Mouse (Mus musculus): ENCODE measurements around the gene 4931414P19Rik. TPM values are rescaled to one million over a fixed set of nuclear protein-coding genes. Genes with fewer than 3 reads are reported as not detected.

4931414P19Rik gene
- total RNA-seq (2023): 9.3 TPM

DNA sequence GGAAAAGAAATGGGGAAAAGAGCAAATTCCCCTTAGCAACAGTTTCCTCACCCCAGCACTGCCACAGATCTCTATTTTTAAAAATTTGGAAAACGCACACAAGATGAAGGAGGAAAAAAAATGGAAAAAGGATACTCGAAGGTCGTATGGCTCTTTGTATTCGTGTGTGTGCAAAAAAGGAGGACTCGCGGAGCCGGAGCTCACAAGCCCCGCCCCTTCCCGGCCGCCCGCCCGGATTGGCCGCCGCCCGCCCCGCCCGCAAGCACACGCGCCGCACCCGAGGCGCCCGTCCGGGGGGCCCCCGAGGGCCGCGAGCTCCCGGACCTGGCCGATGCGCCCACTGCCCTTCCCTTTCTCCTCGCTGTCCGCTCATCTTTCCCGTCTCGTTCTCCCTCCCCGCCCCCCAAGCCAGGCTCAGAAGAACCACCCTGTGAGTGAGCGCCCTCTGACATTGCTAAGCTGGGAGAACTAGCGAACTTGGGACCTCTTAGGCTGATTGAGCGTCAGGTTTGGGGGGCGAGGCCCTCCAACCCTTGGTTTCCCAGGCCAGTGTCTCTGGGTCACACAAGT lies at the start of gene 4931414P19Rik:
TSS of gene 4931414P19Rik (minus strand) at position 242 of the 570 bp plus-strand sequence.

DNA sequence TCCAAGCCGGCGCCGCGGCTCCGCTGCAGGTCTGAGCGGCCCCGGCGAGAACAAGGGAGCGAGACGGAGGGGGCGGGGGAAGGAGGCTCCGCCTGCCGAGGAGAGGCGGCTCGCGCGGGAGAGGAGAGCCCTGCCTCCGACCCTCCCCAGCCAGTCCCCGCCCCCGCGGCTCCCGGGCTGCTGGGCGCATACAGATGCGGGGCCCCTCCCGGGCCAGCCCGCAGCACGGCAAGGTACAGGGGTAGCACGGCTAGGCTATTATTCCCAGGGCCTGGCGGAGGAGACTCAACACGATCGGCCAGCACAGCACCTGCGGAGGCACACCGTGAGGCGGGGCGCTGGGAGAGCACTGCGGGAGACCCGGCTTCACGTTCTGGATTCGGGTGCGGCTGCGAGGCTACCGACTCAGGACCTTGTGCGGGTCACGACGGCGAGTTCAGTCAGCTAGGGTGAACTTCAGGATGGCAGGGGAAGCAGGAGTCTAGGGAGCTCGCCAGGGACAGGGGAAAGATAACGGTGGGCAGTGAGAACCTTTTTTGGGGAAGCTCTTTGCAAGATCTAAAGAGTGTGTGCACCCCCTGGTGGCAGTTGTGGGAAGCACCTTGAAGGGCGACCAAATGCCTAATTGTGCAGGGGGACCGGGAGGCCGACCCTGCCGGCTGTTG lies 35.6 kb upstream of the 4931414P19Rik start, which contains the start of gene Cdh24:
TSS of gene Cdh24 (minus strand) at position 60 of the 665 bp plus-strand sequence.

DNA sequence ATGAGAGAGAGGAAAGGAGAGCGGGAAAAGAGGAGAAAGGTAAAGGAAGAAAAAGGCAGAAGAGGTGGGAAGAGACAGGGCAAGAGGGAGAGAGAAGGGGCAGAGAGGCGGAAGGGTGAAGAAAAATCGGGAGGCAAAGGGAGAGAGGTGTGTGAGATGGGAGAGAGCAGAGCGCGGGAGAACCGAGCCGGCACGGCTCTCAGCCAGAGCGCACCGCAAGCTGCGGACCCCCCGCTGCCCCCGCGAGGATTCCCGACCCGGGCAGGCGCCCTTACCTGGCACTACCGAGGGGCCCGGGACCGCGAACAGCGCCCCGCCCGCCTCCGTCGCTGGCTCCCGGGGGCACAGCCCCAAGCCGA lies 35.1 kb upstream of the 4931414P19Rik start, which contains the start of gene Gm17606:
TSS of gene Gm17606 (plus strand) at position 7 of the 359 bp plus-strand sequence.

DNA sequence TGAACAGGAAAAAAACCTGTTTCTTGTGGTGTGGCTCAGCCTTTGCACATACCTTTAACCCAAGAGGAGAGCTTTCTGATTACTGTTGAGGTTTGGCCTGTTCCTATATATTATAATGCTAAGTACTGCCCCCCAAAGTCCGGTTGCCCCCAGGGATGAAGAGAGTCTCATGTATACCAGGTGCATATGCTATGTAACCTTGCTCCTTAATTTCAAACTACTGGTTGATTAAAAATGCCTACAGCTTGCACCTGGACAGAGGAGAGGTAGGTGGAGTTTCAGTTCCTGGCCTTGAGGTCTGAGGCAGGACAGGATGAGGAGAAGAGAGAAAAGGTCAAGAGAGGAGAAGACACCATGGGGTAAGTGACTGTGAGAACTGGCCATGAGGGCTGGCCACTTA lies 15.3 kb upstream of the 4931414P19Rik start, which contains the start of gene Psmb11:
TSS of gene Psmb11 (plus strand) at position 301 of the 400 bp plus-strand sequence.

DNA sequence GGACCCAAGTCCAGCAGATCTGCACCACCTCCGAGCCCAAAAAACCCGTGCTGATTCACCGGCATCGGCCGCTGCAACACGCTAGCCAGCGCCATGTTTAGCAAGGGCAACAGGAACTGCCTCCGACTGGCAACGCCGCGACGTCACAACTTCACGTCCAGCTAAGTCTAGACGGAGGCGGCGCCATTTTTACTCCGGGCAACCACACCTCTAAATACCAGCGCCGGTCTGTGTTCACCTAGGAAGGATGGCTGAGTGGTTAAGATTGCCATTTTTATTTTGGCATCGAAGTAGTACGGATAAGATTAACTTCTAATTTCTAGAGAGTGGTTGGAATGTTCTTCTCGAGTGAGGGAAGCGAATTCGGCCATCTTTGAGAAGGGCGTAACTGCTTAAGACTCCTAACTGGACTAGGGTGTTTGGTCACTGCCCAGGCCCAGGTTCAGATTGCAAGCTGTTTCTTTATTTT lies 12.1 kb upstream of the 4931414P19Rik start, which contains the start of gene Psmb5:
TSS of gene Psmb5 (minus strand) at position 126 of the 469 bp plus-strand sequence.

DNA sequence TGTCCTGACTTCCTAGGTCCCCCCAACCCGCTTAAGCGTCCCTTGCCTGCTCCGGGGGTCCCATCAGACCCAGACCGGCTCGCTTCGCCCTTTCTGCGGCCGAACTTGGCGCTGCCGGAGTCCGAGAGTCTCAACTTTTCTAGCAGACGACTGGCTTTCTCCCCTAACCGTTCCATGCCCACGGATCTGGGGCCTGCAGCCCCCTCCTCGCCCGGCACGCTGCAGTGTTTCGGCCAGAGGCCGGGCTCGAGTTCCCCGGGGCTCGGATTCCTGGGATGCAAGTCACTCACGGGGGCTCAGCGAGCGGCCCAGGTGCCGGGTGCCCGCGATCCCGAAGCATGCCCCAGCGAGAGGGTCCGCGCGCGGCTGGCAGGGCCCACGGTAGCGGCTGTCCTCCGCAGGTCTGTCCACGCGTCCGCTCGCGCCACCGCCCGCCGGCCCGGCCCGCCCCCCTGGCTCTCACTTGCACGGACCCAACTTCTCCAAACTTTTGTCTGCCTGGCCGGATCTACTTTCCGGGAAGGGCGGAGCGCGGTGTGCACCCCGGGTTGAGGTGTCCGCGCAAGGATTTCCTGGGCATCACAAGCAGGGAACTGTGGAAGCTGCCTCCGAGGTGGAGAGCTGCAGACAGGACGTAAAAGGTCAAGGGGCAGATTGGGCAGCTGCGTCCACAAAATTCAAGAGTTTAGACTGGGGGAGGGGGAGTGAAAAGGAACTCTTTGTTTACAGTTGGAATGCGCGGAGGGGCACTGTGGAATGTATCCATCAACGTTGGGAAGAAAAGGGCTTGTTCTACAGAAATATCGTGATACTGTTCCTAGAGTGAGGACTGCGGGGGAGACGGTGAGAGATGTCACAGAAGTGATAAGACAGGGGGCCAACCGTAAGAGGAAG lies 28.5 kb downstream of the 4931414P19Rik start, which contains the start of gene Ajuba:
TSS of gene Ajuba (minus strand) at position 470 of the 894 bp plus-strand sequence.

DNA sequence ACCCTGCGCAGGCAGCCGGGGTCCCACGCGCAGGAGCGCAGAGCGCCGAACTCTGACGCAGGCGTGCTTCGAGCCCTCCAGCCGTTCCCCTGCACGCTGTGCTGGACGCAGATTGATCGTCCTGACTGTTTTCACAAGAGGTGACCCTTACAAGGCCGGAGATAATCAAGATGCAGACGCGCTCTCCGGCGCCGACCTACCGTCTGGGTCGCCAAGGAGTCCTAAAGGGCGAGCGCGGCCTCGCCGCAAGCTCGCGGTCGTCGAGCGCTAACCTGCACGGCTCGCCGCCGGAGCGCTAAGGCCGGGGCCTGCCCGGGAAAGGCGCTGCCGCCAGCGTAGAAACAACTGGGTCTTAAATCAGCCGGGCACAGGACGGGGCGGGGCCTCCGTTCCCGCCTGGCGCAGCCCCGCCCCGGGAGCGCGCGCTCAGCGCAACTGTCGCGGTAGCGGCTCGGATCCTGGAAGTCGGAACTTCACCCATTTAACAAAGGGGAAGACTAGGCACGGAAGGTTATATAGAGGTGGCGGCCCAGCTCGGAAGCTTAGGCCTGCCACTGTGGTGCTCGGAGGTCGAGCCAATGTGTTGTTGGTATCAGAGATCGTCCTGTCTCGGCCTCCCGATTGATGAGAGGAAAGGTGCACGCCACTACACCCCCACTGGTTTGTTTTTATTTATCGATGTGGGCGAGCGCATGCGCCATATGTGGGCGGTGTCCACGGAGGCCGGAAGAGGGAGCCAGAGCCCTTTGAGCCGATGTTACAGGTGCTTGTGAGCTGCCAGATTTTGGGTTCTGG lies 51.6 kb downstream of the 4931414P19Rik start, which contains the start of gene Haus4:
TSS of gene Haus4 (minus strand) at position 642 of the 795 bp plus-strand sequence.

Other genes with a start within 250 kb of the 4931414P19Rik start
- gene Oxa1l, start 245.2 kb downstream of the 4931414P19Rik start, total RNA-seq (2023): 79.1 TPM
- 1.2 TPM for gene Slc7a7, start 188.2 kb downstream of the 4931414P19Rik start, total RNA-seq (2023)
- 71.9 TPM for gene Mrpl52, start 179.1 kb downstream of the 4931414P19Rik start, total RNA-seq (2023)
- gene Mmp14, start 174.4 kb downstream of the 4931414P19Rik start, total RNA-seq (2023): 2.3 TPM
- gene Lrp10, start 141.9 kb downstream of the 4931414P19Rik start, total RNA-seq (2023): 157 TPM
- gene Rem2, start 129.9 kb downstream of the 4931414P19Rik start, total RNA-seq (2023): not detected
- gene Prmt5, start 88.5 kb downstream of the 4931414P19Rik start, total RNA-seq (2023): 33.7 TPM
- gene Haus4, start 51.4 kb downstream of the 4931414P19Rik start, total RNA-seq (2023): 14.4 TPM
- 0.27 TPM for gene Ajuba, start 28.4 kb downstream of the 4931414P19Rik start, total RNA-seq (2023)
- gene Psmb5, start 12.0 kb upstream of the 4931414P19Rik start, total RNA-seq (2023): 53.8 TPM
- not detected for gene Psmb11, start 15.4 kb upstream of the 4931414P19Rik start, total RNA-seq (2023)
- not detected for gene Gm17606, start 35.0 kb upstream of the 4931414P19Rik start, total RNA-seq (2023)
- gene Cdh24, start 35.4 kb upstream of the 4931414P19Rik start, total RNA-seq (2023): 12.8 TPM
- gene 1700123O20Rik, start 80.2 kb upstream of the 4931414P19Rik start, total RNA-seq (2023): 30.0 TPM
- gene Acin1, start 80.9 kb upstream of the 4931414P19Rik start, total RNA-seq (2023): 585 TPM
- not detected for gene Gm29776, start 92.8 kb upstream of the 4931414P19Rik start, total RNA-seq (2023)
- not detected for gene Cebpe, start 106.2 kb upstream of the 4931414P19Rik start, total RNA-seq (2023)
- gene Slc7a8, start 176.0 kb upstream of the 4931414P19Rik start, total RNA-seq (2023): 0.86 TPM
- gene Rnf212b, start 208.1 kb upstream of the 4931414P19Rik start, total RNA-seq (2023): not detected

Data from CD4-positive naive resting alpha-beta T cell, adult 57 days (primary cell).